ENCODE assay signal across 18 mouse cellular contexts in the genomic region with DNA sequence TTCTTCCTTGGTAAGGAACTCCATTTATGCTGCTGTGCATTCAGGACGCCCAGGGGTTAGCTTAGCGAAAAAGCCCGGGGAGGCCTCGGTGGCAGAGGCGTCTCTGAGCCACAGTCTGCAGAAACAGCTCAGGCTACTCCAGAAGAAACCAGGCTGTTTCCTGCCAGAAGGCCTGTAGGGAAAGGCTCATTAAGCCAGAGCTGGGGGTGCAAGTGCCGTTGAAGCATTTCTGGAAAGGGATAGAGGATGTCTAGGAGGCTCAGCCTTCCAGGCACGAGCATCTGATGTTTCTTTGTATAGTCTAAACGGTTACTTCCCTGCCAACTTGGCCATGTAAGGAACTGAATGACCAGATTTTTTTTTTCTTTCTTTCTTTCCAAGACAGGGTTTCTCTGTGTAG. TPM values are rescaled to one million over a fixed set of nuclear protein-coding genes. Genes with fewer than 3 reads are reported as not detected.
DNase-seq lines count a peak whose midpoint lies in the region; ATAC-seq and TF ChIP-seq lines count a peak whose summit lies in the region.
"Had no signal": no experiment of that assay in that cellular context is flagged by ENCODE, and none has a peak within 500 bp of the region (broad histone marks: within the 10 kb centered on the region; RNA-seq: fewer than 3 reads in every experiment).

No protein-coding gene starts in this region.

- no peak overlapping the region for H3K4me2 ChIP-seq in heart, embryonic 16.5 days (ENCODE audit: low read depth, low read length)
- no peak overlapping the region for H3K4me2 ChIP-seq in lung, embryonic 14.5 days
- H3K4me2 ChIP-seq in intestine, embryonic 15.5 days (replicated peaks): no peak overlapping the region
- no peak overlapping the region for H3K4me2 ChIP-seq in stomach, embryonic 15.5 days
- H3K4me2 ChIP-seq: heart, embryonic 11.5 days; hindbrain, embryonic 15.5 days; kidney, embryonic 15.5 days; liver, embryonic 12.5 days; neural tube, embryonic 12.5 days had no signal

- H3K9me3 ChIP-seq in heart, embryonic 16.5 days (replicated peaks; ENCODE audit: control insufficient read depth, low read length): peaks cover 4% of the 10 kb centered on the region; the same call in 1 of the 2 replicates
- peaks cover 2% of the 10 kb centered on the region; the same call in 1 of the 2 replicates for H3K9me3 ChIP-seq in lung, embryonic 14.5 days (ENCODE audit: low read depth, low read length)
- H3K9me3 ChIP-seq in intestine, embryonic 15.5 days: no peaks in the 10 kb centered on the region
- no peaks in the 10 kb centered on the region for H3K9me3 ChIP-seq in stomach, embryonic 15.5 days
- H3K9me3 ChIP-seq: forebrain, embryonic 10.5 days; hindbrain, embryonic 15.5 days; kidney, embryonic 15.5 days; liver, embryonic 12.5 days; neural tube, embryonic 12.5 days had no signal

- intact Hi-C loops in heart, postnatal 25 days (cut with DNase I): no loop called here

- no peak for DNase-seq in heart, postnatal 25 days (ENCODE audit: low spot score)
- DNase-seq in lung, embryonic 14.5 days: peak; percentile 55
- DNase-seq in lung, postnatal 14 days: no peak
- no peak for DNase-seq in embryo, embryonic 11 days
- DNase-seq: adrenal gland, postnatal 10 days; cerebellum, adult 8-10 months; gastrocnemius, postnatal 14 days; right cerebral cortex, postnatal 25 days had no signal

- ATAC-seq in heart, embryonic 16.5 days (replicated peaks; ENCODE audit: extremely low read depth, insufficient read depth, low FRiP score): no peak
- no peak; the same call in 1 of the 2 replicates for ATAC-seq in lung, embryonic 14.5 days (ENCODE audit: insufficient read depth)
- no peak for ATAC-seq in intestine, embryonic 15.5 days
- no peak for ATAC-seq in stomach, embryonic 15.5 days (ENCODE audit: insufficient read depth, low FRiP score, low read depth)
- ATAC-seq: liver, embryonic 12.5 days; midbrain, embryonic 16.5 days had no signal

- no peaks in the 10 kb centered on the region for H3K27me3 ChIP-seq in heart, embryonic 16.5 days (ENCODE audit: control insufficient read depth, insufficient read depth, low read length)
- H3K27me3 ChIP-seq in lung, embryonic 14.5 days (ENCODE audit: insufficient read depth, low read length): no peaks in the 10 kb centered on the region
- H3K27me3 ChIP-seq in intestine, embryonic 15.5 days (replicated peaks): no peaks in the 10 kb centered on the region
- no peaks in the 10 kb centered on the region for H3K27me3 ChIP-seq in stomach, embryonic 15.5 days (replicated peaks)
- H3K27me3 ChIP-seq: hindbrain, embryonic 15.5 days; kidney, embryonic 15.5 days; neural tube, embryonic 12.5 days had no signal

- no peak overlapping the region for H3K9ac ChIP-seq in heart, embryonic 16.5 days (ENCODE audit: low read length)
- H3K9ac ChIP-seq in lung, embryonic 14.5 days: no peak overlapping the region
- H3K9ac ChIP-seq in intestine, embryonic 15.5 days: no peak overlapping the region
- no peak overlapping the region for H3K9ac ChIP-seq in stomach, embryonic 15.5 days
- H3K9ac ChIP-seq: hindbrain, embryonic 15.5 days; kidney, embryonic 15.5 days; liver, embryonic 12.5 days; neural tube, embryonic 12.5 days had no signal

- H3K36me3 ChIP-seq in heart, embryonic 16.5 days (ENCODE audit: control insufficient read depth, insufficient read depth): no peaks in the 10 kb centered on the region
- no peaks in the 10 kb centered on the region for H3K36me3 ChIP-seq in lung, embryonic 14.5 days (ENCODE audit: insufficient read depth)
- H3K36me3 ChIP-seq in intestine, embryonic 15.5 days: no peaks in the 10 kb centered on the region
- no peaks in the 10 kb centered on the region for H3K36me3 ChIP-seq in stomach, embryonic 15.5 days
- H3K36me3 ChIP-seq: forebrain, embryonic 10.5 days; hindbrain, embryonic 15.5 days; kidney, embryonic 15.5 days; liver, embryonic 12.5 days; neural tube, embryonic 12.5 days had no signal

- no peak for TF ChIP-seq CTCF in lung, embryonic 14.5 days (IDR thresholded peaks at IDR 0.05; ENCODE audit: low read depth)

- no peak overlapping the region for H3K4me3 ChIP-seq in heart, embryonic 16.5 days (ENCODE audit: low read length)
- H3K4me3 ChIP-seq in lung, embryonic 14.5 days (ENCODE audit: low read depth, low read length): no peak overlapping the region
- no peak overlapping the region for H3K4me3 ChIP-seq in intestine, embryonic 15.5 days (replicated peaks)
- H3K4me3 ChIP-seq in stomach, embryonic 15.5 days (replicated peaks): no peak overlapping the region
- H3K4me3 ChIP-seq: forebrain, embryonic 10.5 days; hindbrain, embryonic 15.5 days; kidney, embryonic 15.5 days; liver, embryonic 12.5 days; neural tube, embryonic 12.5 days had no signal

- WGBS in heart, embryonic 16.5 days: 41% methylated on average over 8 of the region's 8 CpGs
- 31% methylated on average over 8 of the region's 8 CpGs for WGBS in lung, embryonic 14.5 days
- WGBS in intestine, embryonic 15.5 days: 44% methylated on average over 8 of the region's 8 CpGs
- WGBS in stomach, embryonic 15.5 days: 44% methylated on average over 8 of the region's 8 CpGs

- H3K4me1 ChIP-seq in heart, embryonic 16.5 days (ENCODE audit: control insufficient read depth, insufficient read depth, low read length): peaks cover 7% of the 10 kb centered on the region
- H3K4me1 ChIP-seq in lung, embryonic 14.5 days (ENCODE audit: insufficient read depth): peaks cover 3% of the 10 kb centered on the region; the same call in 1 of the 2 replicates
- H3K4me1 ChIP-seq in intestine, embryonic 15.5 days (replicated peaks): 0 out of 2 replicates have a peak, but pooled peaks cover 3% of the 10 kb centered on the region
- peaks cover 2% of the 10 kb centered on the region; the same call in 1 of the 2 replicates for H3K4me1 ChIP-seq in stomach, embryonic 15.5 days
- H3K4me1 ChIP-seq: hindbrain, embryonic 15.5 days; liver, embryonic 12.5 days had no signal

- H3K27ac ChIP-seq in heart, embryonic 16.5 days (ENCODE audit: low read length): peak overlapping the region; percentile 58
- H3K27ac ChIP-seq in lung, embryonic 14.5 days (ENCODE audit: low read depth): peak overlapping the region; percentile 15
- peak overlapping the region; percentile 44; the same call in 1 of the 2 replicates for H3K27ac ChIP-seq in intestine, embryonic 15.5 days
- H3K27ac ChIP-seq in stomach, embryonic 15.5 days: peak overlapping the region; percentile 62; the same call in 1 of the 2 replicates
- H3K27ac ChIP-seq: forebrain, embryonic 10.5 days; hindbrain, embryonic 15.5 days; kidney, embryonic 15.5 days; liver, embryonic 12.5 days; neural tube, embryonic 12.5 days had no signal

RNA-seq across cellular contexts. Expression of gene Fam178b, which starts 54.4 kb away (rescaled TPM):
- polyA plus RNA-seq in heart, embryonic 16.5 days (2015; fragmentation: Nextera tagmentation; extraction: Ambion mirVana): 0.62 and 1.6 TPM in 2 replicates
- total RNA-seq in heart, postnatal 25 days (2021): under 1 TPM in 1 of 2 experiments, not detected in 1; 0.83 TPM
- 1.9 and 3.6 TPM in 2 replicates for polyA plus RNA-seq in lung, embryonic 14.5 days (2014; fragmentation: Nextera tagmentation; extraction: Ambion mirVana)
- polyA plus RNA-seq in intestine, embryonic 15.5 days (2015; fragmentation: Nextera tagmentation; extraction: Ambion mirVana): 0.25 and 0.59 TPM in 2 replicates
- polyA plus RNA-seq in stomach, embryonic 15.5 days (2015; fragmentation: Nextera tagmentation; extraction: Ambion mirVana): 0.68 and 0.96 TPM in 2 replicates
- polyA plus RNA-seq: hindbrain, embryonic 15.5 days; liver, embryonic 12.5 days had no signal
